Mouse (Mus musculus) neural tube, embryonic 13.5 days (tissue): ENCODE data around the gene Rph3al. TPM values are rescaled to one million over a fixed set of nuclear protein-coding genes. Genes with fewer than 3 reads are reported as not detected.

Experiments used
- ATAC-seq: fragments of 200-750 bp; cut with Nextera tagmentation; 2 replicates; pipeline ENCODE4 v1.8.0; 2017; ENCODE audit warnings: low read depth, mild to moderate bottlenecking, moderate TSS enrichment, moderate library complexity
- H3K27ac ChIP-seq: fragments of 300-500 bp; sonication (generic); replicated peaks from 2 replicates; pipeline ENCODE4 v1.5.1; 2015; ENCODE audit warnings: moderate library complexity, mild to moderate bottlenecking, inconsistent platforms
- H3K27me3 ChIP-seq: fragments of 300-500 bp; sonication (generic); 2 replicates; pipeline ENCODE4 v1.6.1; 2015; ENCODE audit warnings: mild to moderate bottlenecking, inconsistent platforms
- H3K36me3 ChIP-seq: fragments of 300-500 bp; sonication (generic); 2 replicates; pipeline ENCODE4 v1.6.1; 2015; ENCODE audit warnings: mild to moderate bottlenecking, inconsistent platforms
- H3K4me1 ChIP-seq: fragments of 300-500 bp; sonication (generic); replicated peaks from 2 replicates; pipeline ENCODE4 v1.6.1; 2015; ENCODE audit warnings: inconsistent platforms
- H3K4me2 ChIP-seq: fragments of 300-500 bp; sonication (generic); 2 replicates; pipeline ENCODE4 v1.6.1; 2015; ENCODE audit warnings: inconsistent platforms, mild to moderate bottlenecking, moderate library complexity
- H3K4me3 ChIP-seq: fragments of 300-500 bp; sonication (generic); 2 replicates; pipeline ENCODE4 v1.5.1; 2015; ENCODE audit warnings: mild to moderate bottlenecking, inconsistent platforms
- H3K9ac ChIP-seq: fragments of 300-500 bp; sonication (generic); 2 replicates; pipeline ENCODE4 v1.6.1; 2015; ENCODE audit warnings: moderate library complexity, mild to moderate bottlenecking, inconsistent platforms
- H3K9me3 ChIP-seq: fragments of 300-500 bp; sonication (generic); 2 replicates; pipeline ENCODE4 v1.6.1; 2016; ENCODE audit warnings: inconsistent platforms
- WGBS: fragments of 180-500 bp; shearing (Covaris S2); methylation state at CpG from one replicate; pipeline ENCODE4 v1.1.7; 2015; 5-methylcytosine and 5-hydroxymethylcytosine counted together
- polyA plus RNA-seq: library from polyadenylated mRNA; unstranded; fragments of >200 nt; fragmentation: Nextera tagmentation; extraction: Ambion mirVana; gene quantifications from 2 replicates; pipeline ENCODE4 v1.2.1, GENCODE M21; 2015

Gene Rph3al
- polyA plus RNA-seq, 1 experiment from 2014 or later: 1.7 TPM

- under 1% methylated on average over 37 of the region's 42 CpGs for WGBS
- peaks cover 60% of the 10 kb centered on the region for H3K27me3 ChIP-seq
- no peak for ATAC-seq
These were observed 142.9 kb downstream of the Rph3al start for GRCm38 (mm10) chr11:75795321-75795636.

GRCm38 (mm10) chr11:75794602-75795320 lies 143.5 kb downstream of the Rph3al start:
- Histone ChIP-seq H3K27ac (no peak overlapping the region), H3K36me3 (no peaks in the 10 kb centered on the region), H3K9me3 (no peaks in the 10 kb centered on the region), H3K9ac (peak overlapping the region; percentile 73), H3K4me3 (peak overlapping the region; percentile 50), H3K4me2 (peak overlapping the region; percentile 62), H3K4me1 (peaks cover 28% of the 10 kb centered on the region), H3K27me3 (peaks cover 60% of the 10 kb centered on the region)
- ATAC-seq: no peak
- WGBS: 6% methylated on average over 33 of the region's 45 CpGs

More at GRCm38 (mm10) chr11:75795321-75795636, 142.9 kb downstream of the Rph3al start:
- Histone ChIP-seq H3K27ac (no peak overlapping the region), H3K9ac (peak overlapping the region; percentile 73), H3K9me3 (no peaks in the 10 kb centered on the region), H3K4me2 (peak overlapping the region; percentile 62), H3K4me3 (peak overlapping the region; percentile 50), H3K36me3 (no peaks in the 10 kb centered on the region), H3K4me1 (peaks cover 30% of the 10 kb centered on the region)

GRCm38 (mm10) chr11:75793351-75793750 lies 144.9 kb downstream of the Rph3al start:
- Histone ChIP-seq H3K4me1 (peaks cover 23% of the 10 kb centered on the region), H3K4me2 (no peak overlapping the region), H3K4me3 (no peak overlapping the region), H3K9me3 (no peaks in the 10 kb centered on the region), H3K27ac (no peak overlapping the region), H3K9ac (no peak overlapping the region), H3K27me3 (peaks cover 60% of the 10 kb centered on the region), H3K36me3 (no peaks in the 10 kb centered on the region)
- 74% methylated on average over 5 of the region's 5 CpGs for WGBS
- no peak for ATAC-seq

DNA sequence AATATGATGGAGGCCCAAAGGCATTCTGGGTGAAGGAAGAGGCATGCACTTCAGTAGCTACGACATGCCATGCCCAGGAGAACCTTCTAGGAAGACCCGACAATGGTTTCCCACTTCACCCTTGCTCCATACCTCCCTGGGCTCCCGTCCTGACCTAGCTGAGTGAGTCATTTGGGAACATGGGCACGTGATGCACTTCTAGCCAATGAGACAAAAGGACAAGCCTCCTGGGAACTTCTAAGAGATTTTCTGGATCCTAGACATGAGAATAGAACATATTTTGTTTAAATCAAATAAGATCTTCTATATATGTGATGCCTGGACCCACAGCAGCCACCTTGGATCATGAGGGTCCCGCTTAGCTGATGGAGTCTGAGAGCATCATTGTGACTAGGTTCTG lies 145.7 kb downstream of the Rph3al start:
- H3K4me2 ChIP-seq: no peak overlapping the region
- ATAC-seq: no peak
- no peak overlapping the region for H3K9ac ChIP-seq
- no peaks in the 10 kb centered on the region for H3K36me3 ChIP-seq
- peaks cover 54% of the 10 kb centered on the region for H3K27me3 ChIP-seq
- H3K9me3 ChIP-seq: no peaks in the 10 kb centered on the region
- H3K4me1 ChIP-seq: peaks cover 25% of the 10 kb centered on the region
- no peak overlapping the region for H3K27ac ChIP-seq
- 73% methylated on average over 5 of the region's 5 CpGs for WGBS
- no peak overlapping the region for H3K4me3 ChIP-seq

DNA sequence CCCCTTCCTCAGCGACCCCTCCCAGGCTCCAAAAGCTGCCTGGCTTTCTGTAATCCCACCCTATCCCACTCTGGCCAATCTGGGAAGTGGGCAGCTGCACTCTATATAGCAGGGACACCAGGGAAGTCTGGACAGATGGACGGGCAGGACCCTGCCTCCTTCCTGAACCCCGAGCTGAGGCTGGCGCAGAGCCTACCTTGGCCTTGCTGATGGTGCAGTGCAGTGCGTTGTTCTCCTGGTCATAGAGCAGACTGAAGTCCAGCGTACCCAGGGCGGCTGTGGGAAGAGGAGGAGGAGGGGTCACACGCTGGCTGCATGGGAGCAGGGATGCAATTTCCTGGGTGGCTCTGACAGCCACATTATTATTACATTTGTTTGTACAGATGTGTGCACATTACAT lies 152.3 kb downstream of the Rph3al start:
- no peak for ATAC-seq
- peaks cover 4% of the 10 kb centered on the region; the same call in 1 of the 2 replicates for H3K4me1 ChIP-seq
- H3K27ac ChIP-seq: no peak overlapping the region
- no peaks in the 10 kb centered on the region for H3K9me3 ChIP-seq
- H3K4me3 ChIP-seq: no peak overlapping the region
- WGBS: 71% methylated on average over 8 of the region's 8 CpGs
- H3K27me3 ChIP-seq: no peaks in the 10 kb centered on the region
- no peak overlapping the region for H3K4me2 ChIP-seq
- no peaks in the 10 kb centered on the region for H3K36me3 ChIP-seq
- no peak overlapping the region for H3K9ac ChIP-seq

DNA sequence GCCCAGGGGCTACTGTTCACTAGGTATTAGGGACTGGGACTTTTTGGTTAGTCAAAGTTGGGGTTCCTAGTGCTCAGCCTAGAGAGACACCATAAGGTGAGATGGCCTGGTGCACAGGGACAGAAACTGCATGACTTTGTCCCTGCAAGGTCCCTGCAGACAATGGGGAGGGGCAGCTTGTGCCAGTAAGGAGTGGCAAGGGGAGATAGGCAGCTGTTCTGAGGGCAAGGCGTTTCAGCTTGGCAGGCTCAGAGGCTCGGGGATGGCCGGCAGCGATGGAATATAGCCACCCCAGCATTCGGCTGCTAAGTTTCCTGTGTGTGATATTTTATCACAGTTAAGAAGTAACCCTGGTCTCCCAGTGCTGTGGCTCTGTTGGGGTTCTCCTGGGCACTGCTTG lies 154.4 kb downstream of the Rph3al start:
- H3K9ac ChIP-seq: no peak overlapping the region
- no peaks in the 10 kb centered on the region for H3K9me3 ChIP-seq
- no peak overlapping the region for H3K27ac ChIP-seq
- H3K36me3 ChIP-seq: no peaks in the 10 kb centered on the region
- peaks cover 4% of the 10 kb centered on the region; the same call in 1 of the 2 replicates for H3K4me1 ChIP-seq
- WGBS: 81% methylated on average over 5 of the region's 5 CpGs
- no peak overlapping the region for H3K4me2 ChIP-seq
- no peaks in the 10 kb centered on the region for H3K27me3 ChIP-seq
- ATAC-seq: no peak
- no peak overlapping the region for H3K4me3 ChIP-seq

GRCm38 (mm10) chr11:75781919-75782318 lies 156.3 kb downstream of the Rph3al start:
- H3K4me3 ChIP-seq: no peak overlapping the region
- no peak overlapping the region for H3K27ac ChIP-seq
- peak; percentile 63; the same call in 1 of the 2 replicates for ATAC-seq
- H3K9ac ChIP-seq: no peak overlapping the region
- no peaks in the 10 kb centered on the region for H3K9me3 ChIP-seq
- no peak overlapping the region for H3K4me2 ChIP-seq
- H3K4me1 ChIP-seq: no peaks in the 10 kb centered on the region; the same call in 1 of the 2 replicates
- no peaks in the 10 kb centered on the region for H3K27me3 ChIP-seq
- 26% methylated on average over 6 of the region's 6 CpGs for WGBS
- no peaks in the 10 kb centered on the region for H3K36me3 ChIP-seq

Other genes with a start within 250 kb of the Rph3al start
- 1,498 and 1,540 TPM in 2 replicates for gene Ywhae, start 205.6 kb downstream of the Rph3al start, polyA plus RNA-seq
- gene Doc2b, start 142.4 kb downstream of the Rph3al start, polyA plus RNA-seq: 0.92 and 0.99 TPM in 2 replicates
- gene 1700016K19Rik, start 61.5 kb upstream of the Rph3al start, polyA plus RNA-seq: 0.43 and 0.68 TPM in 2 replicates
- 12.1 and 13.6 TPM in 2 replicates for gene Rflnb, start 89.4 kb upstream of the Rph3al start, polyA plus RNA-seq
- 68.7 and 69.3 TPM in 2 replicates for gene Vps53, start 241.2 kb upstream of the Rph3al start, polyA plus RNA-seq
- 28.4 and 28.6 TPM in 2 replicates for gene Fam57a, start 241.2 kb upstream of the Rph3al start, polyA plus RNA-seq